Mouse (Mus musculus) heart, postnatal 14 days (tissue): ENCODE measurements around the gene Gm49333. TPM values are rescaled to one million over a fixed set of nuclear protein-coding genes. Genes with fewer than 3 reads are reported as not detected.

Experiments used
- DNase-seq, 2 experiments: peaks; one replicate each; pipeline ENCODE4 v3.0.0; 2021 to 2022
- intact Hi-C: fragments of 180-260 bp; cut with DNase I; formaldehyde crosslinking; loops from one replicate; pipeline ENCODE4 v1.15.1; 2025
- long read RNA-seq, 2 experiments: library from polyadenylated mRNA; stranded (forward); transcript quantifications; one replicate each; pipeline ENCODE4 v2.0.0; 2021
- total RNA-seq, 2 experiments: library from RNA; stranded (reverse); gene quantifications; 2 replicates each; pipeline ENCODE4 v1.2.3; 2021

The Gm49333 gene
- under 1 TPM in 1 of 2 experiments, not detected in 1; 0.29 TPM for total RNA-seq
- long read RNA-seq, experiment 1, result 0 reads
- long read RNA-seq, experiment 2, result 0 reads

DNA sequence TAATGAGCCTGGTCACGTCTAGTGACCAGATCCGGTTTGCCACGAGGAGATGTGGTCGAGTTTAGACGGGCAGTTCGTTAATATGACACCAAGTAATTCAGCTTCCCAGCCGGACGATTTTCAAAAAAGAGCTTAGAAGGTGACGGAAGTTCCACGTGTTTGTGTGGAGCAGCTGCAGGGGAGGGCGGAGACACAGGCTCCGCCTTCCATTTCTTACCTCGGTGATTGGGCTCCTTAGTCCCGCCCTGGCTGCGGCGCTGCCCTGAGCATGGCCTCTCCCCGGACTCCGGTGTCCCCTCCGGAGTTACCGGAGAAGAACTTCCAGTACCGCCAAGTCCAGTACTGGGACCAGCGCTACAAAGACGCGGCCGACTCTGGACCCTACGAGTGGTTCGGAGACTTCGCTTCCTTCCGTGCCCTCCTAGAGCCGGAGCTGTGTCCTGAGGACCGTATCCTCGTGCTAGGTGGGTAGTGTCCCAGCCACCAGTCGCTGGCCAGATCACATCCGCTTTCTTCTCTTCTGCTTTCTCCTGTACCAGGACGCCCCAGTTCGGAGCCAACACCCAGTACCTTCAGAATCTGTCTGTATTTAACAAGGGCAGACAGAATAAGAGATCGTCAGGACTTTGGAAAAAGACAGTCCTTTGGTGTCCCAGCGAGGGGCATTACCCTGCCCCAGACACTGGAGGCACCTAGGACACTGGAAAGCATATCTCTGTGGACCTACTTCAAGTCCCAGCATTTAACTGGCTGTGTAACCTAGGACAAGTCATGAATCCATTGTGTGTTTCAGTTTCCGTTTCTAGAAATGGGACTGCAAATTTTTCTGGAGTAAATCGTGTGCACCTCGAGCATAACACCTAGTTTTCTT, at the start of gene Gm49333, which contains the start of the genes Eef1akmt4 and Alg3:
Gm49333 (plus strand) TSS at position 254 of the 871 bp plus-strand sequence.
Eef1akmt4 (plus strand) TSS at position 237 of the 871 bp plus-strand sequence.
Alg3 (minus strand) TSS at position 379 of the 871 bp plus-strand sequence.
- peak; percentile 86 for DNase-seq
- intact Hi-C loops, result loop anchor here (2.0 to 5.0 kb wide), 3 partner anchors 39 to 94 kb away; partner anchors contain the start of genes Abcf3, Dvl3 and Psmd2

DNA sequence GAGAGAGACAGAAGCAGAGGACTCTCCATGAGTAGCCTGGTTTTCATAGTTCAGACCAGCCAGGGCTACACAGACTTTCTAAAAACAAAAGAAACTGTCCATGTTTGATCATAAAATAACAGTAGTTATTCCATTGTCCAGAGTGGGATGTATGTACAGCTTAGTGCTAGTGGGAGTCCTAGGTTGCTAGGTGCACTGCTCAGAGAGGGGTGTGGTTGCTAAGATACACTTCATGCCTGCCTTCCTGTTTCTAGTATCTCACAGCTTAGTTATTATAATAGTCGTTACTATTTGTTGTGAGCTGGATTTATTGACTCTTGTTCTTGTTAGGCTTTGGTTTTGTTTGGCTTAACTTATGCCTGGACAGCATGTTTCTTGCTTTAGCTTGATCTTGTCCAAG, 46.3 kb upstream of the Gm49333 start:
- intact Hi-C loops, result no loop called here
- DNase-seq, result no peak

DNA sequence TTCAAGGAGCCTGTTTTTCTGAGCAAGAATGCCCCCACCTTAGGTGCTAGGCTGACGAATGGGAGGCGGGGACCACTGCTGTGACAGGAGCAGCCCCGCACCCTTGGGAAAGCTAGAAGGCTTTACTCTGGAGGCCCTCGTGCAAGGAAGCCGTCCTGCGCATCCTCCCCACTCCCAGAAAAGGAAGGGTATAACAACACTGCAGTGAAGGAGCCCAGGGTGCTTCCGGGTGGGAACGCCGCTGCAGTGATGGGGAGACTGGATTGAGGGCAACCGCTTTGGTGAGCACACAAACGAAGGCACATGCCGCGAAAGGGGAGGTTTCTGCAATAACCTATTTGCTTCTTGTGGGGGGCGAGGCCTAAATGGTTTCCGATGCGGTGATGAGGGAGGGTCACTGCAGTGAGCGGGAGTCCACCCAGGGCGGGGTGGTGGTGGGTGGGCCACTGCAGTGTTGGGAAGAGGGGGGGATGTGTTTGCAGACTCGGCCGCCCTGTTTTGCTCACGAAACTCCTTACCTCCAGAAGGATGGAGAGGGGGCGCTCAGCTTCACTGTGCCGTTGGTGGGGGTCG, 22.0 kb upstream of the Gm49333 start, which contains the start of gene Vwa5b2:
Vwa5b2 (plus strand) TSS at position 106 of the 573 bp plus-strand sequence.
- intact Hi-C loops, result no loop called here
- no peak for DNase-seq

DNA sequence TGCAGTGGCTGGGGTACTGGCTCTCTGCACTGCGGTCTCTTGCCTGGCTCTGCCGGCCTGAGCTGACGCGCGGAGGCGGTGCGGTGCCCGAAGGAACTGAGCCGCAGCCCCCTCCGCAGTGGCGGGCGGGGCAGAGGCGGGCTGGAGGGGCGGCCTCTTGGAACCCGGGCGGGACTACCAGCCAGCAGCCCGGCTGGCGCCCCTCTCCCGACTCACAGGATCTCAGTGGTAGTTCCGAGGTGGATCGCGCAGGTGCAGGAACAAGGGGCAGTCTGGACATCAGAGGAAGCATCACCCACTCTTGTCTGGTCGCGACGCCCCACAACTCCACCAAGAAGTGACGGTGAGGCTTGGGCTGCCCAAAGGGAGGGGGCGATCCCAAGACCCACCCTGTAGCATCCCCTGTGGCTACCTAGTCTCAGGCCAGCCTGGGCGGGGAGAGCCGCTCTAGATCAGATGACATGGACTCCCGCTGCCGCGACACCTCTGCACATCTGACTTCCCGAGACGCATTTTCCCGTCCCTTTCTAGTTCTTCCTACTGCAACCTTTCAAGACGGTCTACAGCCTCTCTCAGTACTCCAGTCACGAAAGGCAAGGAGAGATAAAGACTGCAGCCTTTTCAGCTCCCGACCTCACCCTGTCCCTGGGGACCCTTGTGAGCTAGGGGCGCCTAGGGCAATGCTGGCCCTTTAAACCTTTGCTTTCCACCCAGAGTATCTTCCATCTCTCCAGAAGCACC, 21.3 kb upstream of the Gm49333 start:
- intact Hi-C loops, result no loop called here
- DNase-seq, result peak; percentile 29 to 33

DNA sequence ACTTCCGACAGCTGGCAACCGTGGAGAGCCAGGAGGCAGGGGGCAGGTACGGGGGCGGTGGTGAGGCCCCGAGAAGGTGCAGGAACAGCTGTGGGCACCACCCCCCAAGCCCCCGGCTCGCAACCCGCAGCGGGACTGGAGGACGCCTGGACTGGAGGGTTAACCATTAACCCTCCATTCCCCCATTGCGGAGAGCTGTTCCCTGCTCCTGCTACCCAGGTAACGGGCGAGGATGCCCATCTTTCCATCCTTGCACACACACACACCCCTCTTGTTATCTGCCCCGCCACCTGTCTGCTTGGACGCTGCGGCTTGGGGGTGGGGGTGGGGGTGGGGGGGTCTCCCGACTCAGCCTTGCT, 20.8 kb upstream of the Gm49333 start:
- DNase-seq, result no peak
- intact Hi-C loops, result no loop called here

DNA sequence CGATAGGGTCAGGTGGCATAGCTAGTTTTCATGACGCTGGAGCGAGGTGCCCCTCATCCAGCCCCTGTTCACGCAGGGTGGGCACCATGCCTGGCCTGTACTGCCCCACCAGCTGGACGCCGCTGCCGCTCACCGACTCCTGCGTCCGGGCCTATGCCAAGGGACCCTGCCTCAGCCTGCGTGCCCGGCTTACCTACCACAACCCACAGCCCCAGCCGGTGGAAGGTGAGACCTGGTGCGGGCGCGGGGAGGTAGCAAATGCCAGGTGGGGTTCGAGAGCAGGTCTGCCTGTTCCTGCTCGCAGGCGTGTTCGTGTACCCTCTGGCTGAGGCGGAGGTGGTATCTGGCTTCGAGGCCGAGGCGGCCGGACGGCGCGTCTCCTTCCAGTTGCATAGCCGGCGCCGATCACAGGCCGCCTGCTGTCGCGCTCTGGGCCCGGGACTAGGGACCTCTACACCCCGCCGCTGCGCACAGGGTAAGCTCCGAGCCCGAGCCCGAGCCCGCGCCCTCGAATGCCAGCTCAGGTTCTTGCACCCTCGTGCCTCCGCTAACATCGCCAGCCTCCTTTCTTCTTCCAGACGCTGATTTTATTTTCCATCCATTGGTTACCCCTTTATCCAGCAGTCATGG, 20.2 kb upstream of the Gm49333 start:
- peak in 1 of 2 experiments; percentile 7 for DNase-seq
- intact Hi-C loops, result no loop called here

DNA sequence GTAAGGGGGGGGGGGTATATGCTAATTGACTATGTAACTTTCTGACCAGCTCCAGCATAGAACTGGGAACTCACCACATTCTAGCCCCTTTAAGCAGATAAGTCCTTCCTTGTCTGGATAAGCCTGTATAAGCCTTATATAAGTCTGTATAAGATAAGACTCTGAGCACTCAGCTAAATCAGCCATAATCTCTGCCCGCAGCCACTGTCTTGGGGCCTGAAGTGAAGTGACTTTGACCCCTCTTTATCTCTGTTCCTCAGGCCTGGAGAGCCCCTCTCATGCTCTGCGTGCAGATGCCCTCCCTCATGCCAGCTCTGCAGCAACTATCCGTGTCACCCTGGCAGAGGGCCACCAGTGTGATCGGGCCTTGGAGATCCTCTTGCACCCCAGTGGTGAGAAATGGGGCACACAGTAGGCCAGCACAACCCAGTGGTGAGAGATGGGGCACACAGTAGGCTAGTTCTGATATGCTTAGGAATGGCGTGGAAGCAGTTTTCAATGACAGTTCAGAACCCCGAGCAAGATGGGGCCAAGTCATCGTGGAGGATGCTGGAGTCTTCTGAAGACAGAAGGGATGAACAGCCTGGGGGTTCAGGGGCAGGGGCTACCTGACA, 16.2 kb upstream of the Gm49333 start:
- intact Hi-C loops, result no loop called here
- no peak for DNase-seq

DNA sequence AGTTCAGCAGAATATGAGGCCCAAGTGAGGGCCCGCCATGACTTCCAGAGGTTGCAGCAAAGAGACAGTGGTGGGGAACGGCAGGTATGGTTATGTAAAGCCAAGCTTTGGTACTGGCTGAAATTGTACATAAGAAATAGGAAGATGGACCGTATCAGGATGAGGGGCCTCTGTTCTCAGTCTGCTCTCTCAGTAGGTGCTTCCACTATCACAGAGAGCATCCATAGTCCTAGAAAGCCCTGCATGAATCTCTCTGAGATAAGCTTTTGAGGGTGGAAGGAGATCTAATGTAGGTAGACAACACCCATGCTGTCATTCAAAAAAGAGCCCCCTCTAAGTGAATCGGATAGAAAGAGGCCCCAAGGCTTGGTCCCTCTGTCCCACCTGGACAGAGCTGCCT, 15.7 kb upstream of the Gm49333 start:
- intact Hi-C loops, result no loop called here
- no peak for DNase-seq

DNA sequence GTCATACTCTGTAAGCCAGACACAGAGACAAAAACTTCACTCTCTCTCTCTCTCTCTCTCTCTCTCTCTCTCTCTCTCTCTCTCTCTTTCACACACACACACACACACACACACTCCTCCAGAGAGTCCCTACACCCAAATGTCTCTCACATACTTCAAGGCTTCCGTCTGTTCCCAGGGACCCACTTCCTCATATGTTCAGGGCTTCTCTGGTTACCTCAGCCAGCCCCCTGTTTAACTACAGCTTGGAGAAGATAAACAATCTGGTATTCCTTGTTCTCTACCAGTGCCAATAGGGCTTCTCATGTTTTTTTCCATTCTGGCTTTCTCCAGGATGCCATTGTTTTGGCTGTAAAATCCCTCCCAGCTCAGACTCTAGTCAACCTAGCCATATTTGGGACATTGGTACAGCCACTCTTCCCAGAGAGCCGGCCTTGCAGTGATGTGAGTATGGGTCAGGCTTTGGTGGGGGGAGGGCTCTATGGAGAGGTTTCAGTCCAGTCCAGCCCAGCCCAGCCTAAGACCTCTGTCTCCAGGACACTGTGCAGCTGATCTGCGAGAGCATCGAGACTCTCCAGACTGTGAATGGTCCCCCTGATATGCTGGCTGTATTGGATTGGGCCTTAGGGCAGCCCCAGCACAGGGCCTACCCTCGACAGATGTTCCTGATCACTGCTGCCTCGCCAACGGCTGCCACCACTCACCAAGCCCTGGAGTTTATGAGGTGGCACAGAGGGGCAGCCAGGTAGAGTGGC, 14.5 kb upstream of the Gm49333 start:
- intact Hi-C loops, result no loop called here
- DNase-seq, result no peak

DNA sequence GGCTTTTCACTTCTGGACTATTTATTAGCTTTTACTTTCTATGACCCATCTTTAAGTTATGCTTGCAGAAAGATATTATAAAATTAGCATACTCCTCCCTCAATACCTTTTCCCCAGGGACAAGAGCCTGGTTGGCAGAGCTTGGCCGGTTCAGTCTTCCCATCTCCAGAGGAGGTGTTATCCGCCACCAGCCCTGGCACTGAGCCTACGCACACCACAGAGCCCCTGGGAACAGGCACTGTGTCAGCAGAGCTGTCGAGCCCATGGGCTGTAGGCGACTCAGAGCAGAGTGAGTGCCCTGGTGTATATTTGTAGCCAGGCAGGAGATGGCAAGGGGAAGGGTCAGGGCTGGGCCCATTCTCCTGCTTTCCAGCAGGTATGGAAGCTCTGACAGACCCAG, 10.9 kb upstream of the Gm49333 start:
- intact Hi-C loops, result no loop called here
- no peak for DNase-seq

DNA sequence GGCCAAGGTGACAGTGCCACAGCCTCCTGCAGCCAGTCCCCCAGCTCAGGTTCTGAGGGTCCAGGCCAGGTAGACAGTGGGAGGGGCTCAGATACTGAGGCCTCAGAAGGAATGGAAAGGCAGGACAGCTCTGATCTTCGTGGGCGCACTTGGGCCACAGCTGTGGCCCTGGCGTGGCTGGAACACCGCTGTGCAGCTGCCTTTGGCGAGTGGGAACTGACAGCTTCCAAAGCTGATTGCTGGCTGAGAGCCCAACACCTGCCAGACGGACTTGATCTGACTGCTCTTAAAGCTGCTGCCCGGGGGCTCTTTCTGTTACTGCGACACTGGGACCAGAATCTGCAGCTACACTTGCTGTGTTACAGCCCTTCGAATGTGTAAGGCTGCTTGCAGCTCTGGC, 6.7 kb upstream of the Gm49333 start:
- intact Hi-C loops, result no loop called here
- DNase-seq, result no peak

DNA sequence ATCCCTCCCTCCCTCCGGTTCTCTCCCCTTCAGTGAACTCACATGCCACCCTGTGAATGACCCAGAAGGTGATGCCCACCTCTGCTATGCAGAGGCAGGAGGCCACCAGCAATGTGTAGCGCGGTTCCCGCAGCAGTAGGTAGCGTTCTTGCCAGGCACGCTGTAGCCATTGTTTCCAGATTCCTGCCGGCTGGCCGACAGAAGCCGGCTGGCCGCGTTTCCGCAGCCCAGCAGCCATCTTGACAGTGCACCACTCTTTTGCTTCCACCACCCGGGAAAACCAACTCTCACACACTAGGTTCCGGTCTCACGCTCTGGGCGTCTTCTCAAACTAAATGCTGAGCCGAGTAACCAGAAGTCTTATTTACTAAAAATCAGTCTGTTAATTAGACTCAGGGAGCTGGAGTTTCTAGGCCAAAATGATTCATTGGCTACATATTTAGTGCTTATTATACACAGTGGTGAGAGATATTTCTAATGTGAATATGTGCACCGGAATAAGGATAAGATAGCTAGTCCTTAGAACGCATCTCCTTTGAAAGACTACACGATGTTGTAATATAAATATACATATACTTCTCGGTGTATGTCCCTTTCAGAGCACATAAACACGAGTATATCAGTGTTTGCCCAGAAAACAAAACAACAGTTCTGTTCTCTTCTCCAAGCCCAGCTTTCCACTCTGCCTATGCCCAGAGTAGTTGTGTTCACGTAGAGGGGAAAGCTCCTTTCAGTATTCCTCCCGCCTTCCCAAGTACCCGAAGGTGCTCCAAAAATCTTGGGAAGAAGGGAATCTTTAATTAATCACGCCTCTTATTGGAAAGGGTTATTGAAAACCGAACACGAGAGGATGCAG, 681 bp upstream of the Gm49333 start:
- DNase-seq, result peak; percentile 78 to 83
- intact Hi-C loops, result loop anchor here (2.0 to 5.0 kb wide), 3 partner anchors 40 to 93 kb away; partner anchors contain the start of genes Abcf3, Dvl3 and Psmd2

DNA sequence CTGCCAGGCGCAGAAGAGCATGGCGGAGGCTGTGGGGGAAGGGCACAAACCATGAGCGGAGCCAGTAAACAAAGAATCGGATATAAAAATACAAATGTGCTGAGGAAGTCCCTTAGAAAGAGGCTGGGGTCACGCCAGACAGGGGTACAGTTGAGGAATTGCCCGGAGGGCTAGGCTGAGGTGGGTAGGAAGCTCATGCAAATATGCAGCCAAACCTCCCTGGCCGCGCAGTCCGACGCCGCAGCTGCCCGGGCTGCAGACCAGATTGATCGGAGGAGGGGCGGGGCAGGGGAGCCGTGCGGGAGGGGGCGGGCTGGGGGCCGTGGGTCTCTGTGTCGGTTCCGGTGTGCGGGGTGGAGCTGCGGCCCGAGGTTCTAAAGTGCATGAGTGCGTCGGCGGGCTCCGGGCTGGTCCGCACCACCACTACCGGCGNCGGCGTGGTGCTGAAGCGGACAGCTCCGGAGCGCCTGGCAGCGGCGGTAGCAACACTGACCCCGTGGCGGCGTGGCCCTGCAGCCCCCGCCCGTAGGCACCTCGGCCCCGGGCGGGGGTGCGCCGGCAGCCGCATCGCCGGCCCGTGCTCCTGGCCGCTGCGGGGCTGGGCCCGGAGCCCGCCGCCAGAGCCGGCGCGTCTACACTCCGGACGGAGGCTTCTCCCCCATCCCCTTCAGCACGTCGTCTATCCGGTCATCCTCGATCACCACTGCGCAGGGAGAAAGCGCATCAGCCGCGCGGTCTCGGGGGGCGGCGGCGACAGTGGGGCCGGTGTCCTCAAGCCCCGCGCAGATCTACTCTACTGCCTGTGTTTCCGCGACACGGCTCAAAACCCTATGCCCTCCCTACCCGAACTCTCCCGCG, 8.4 kb downstream of the Gm49333 start:
- peak; percentile 43 to 56 for DNase-seq
- intact Hi-C loops, result no loop called here

DNA sequence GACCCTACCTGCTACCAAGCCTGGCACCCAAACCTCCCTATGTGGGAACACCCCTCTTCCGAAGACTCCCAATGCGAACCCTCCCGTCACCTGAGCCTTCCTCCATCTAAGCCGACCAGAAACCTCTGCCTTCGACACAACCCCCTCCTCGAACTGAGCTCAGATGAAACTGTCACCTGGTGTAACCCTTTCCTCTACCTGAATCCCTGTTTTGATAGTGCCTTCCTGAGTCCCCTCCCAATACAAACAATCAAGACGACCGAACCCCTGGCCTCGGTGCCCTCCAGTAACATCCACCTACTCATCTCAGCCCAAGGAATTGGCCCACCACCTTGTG, 9.0 kb downstream of the Gm49333 start:
- DNase-seq, result no peak
- intact Hi-C loops, result no loop called here

DNA sequence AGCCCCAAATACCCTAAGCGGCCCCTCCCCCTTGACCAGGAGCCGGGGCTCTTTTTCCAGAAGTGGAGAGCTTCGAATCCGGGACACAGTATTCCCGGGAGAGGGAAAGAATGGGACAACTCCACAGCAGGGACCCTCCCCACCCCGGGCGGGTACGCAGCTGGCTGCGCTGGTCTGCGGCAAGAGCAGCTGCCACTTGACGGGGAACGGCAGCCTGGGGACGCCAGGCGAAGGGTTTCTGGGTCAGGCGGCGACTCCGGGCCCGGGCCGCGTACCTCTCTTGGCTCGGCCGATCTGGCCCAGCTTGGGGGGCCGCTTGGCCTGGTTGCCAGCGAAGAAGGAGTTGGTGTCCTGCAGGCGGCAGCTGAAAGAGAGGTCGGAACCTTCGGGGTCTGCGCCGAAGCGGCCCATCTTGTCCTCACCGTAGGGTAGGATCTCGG, 9.4 kb downstream of the Gm49333 start:
- no peak for DNase-seq
- intact Hi-C loops, result no loop called here

DNA sequence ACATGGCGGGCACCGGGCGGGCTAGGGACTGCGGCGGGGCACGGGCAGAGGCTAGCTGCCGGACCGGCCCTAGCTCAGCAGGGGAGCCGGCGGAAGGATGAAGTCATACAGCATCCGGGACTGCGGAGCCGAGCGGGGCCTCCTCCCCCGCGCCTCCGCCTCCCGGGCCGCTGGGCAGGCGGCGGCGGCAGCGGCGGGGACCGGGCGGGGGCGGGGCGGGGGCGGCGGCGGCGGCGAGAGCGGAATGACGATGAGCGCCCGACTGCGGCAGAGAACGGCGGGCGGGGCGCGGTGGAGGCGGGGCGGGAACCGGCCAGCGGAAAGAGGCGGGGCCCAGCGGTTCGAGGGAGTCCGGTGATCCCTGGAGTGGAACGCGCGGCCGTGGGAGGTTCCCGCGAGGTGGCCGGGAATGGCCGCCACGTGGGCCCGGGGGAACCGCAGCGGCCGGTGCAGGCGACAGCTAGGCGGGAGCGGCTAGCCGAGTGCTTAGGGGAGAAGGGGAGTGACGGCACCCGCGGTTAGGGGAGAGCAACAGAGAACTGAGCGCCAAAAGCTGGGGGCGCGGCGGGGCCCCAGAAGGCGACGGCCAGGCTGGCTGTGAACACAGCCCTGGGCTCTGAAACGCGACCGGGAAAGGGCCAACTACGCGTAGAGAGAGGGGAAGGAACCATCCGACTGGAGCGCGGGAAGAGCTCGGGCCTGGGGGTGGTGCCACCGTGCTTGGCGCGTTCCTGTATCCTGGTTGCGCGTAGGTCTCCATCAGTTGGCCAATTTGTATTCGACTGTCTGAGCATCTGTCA, 10.0 kb downstream of the Gm49333 start, which contains the start of gene Camk2n2:
Camk2n2 (minus strand) TSS at position 97 of the 800 bp plus-strand sequence.
- peak; percentile 58 to 71 for DNase-seq
- intact Hi-C loops, result no loop called here
